Mouse (Mus musculus) right cerebral cortex, adult 18-20 months (tissue): Measurements from ENCODE around the gene Podxl2.

ENCODE experiments used
- DNase-seq: peaks from one replicate; pipeline ENCODE4 v3.0.0; 2022; ENCODE audit warnings: mixed read lengths

Gene Podxl2

DNA sequence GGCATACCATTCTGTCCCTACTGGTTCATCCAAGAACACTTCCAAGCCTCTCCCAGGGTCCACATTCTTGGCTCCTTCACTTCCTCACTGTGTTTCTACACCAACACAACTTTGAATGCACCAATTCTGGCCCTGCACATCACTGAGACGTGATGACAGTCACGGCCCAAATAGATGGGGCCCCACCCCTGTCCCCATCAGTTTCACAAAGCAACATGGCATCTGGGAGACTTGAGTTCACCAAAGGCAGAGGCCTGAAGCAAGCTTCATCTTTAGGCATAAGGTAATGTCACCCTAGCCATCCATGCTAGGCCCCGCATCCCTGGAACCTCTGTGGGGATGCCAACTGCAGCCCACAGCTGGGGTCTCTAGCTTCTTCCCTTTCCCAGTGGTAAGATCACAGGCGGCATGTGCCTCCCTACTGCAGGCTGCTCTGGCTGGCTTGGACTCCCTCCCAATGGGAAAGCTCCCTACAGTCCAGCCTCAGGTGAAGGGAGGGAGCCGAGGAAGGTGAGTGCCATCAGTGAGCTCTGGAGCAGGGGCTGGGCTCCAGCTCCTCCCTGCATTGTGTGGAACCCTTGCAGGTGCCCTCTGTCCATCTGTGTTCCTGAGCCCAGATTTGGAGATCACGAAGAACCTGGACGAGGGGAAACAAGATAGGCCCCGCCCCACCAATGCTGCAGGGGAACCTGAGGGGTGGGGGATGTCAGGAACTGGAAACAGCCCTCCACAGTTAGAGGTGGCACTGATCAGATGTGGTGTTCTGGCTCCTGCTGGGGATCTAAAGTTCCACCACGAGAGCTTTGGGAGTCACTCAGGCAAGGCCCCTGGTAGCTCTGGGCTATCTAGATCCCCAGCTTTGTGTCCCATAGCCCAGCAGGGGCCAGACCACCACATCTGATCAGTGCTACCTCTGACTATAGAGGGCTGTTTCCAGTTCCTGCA, 30.8 kb downstream of the Podxl2 start:
- DNase-seq, result no peak

DNA sequence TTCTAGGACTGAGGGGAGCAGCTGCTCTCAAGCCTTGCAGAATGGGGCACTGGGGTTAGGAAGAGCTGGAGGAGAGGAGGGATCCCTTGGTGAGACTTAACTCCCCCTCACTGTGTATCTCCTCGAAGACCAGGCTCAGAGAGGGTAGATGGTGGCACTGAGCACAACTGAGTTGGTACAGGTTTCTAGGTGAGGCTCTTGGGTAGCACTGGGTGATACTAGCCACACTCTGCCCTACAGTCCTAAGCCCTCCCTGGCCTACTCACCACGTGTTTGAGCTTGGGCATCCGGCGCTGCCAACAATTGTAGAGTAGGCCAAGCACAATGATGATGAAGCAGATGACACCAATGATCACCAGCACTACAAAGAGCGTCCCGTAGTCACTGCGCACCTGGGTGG, 31.6 kb downstream of the Podxl2 start:
- DNase-seq, result no peak

DNA sequence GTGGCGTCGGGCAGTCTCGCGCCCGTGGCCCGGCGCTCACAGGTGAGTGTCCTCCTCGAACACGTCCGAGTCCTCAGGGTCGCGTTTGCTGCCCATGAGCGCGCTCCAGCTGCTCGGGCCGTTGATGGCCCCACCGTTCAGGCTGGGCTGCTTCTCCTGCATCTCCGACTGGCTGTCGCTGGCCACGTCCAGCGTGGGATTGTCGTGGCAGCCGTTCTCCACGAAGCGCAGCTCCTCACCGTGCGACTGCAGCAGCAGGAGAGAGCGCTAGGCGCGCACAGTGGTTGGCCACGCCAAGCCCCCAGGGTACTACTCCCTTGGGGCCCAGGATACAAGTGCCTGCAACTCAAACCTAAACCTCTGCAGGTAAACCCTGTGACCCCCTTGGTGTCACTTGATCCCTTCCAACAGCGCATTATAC, 32.1 kb downstream of the Podxl2 start:
- peak; percentile 57 for DNase-seq

DNA sequence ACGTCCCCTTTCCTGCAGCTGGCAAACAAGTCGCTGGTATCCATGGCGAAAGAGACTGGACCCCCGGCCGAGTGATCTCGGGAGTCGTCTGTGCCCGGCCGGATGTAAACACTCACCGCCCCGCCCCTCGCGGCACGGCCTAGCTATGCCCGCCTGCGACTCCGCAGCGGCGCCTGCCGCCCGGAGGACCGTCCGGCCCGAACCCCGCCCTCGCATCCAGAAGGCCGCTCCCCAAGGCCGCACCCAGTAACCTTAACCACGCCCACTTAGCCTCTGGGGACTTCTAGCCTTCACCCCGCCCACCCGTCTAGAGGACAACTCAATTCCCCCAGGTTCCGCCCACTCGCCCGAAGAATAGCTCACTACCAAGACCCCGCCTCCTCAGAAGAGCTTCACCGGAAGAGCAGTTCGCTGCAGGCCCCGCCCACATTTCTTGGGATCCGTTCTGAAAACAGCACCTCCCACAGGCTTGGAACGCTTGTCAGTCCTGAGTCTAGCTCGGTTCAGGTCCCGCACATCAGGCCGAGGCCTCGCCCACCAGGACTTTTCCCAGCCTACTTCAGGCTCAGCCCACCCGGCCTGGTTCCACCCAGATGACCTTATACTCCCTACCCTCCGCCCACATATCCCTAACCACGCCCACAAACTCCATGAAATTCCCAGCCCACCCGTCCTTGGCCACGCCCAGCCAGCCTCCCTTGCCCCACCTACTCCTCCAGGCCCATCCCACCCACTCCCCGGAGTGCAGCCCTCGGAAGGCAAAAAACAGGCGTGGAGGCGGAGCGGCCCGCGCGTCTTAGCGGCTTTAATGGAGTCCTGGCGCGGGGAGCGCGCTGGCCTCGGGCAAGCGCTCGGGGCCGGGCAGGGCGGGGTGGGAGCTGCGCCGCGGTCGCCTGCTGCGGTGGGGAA, 32.8 kb downstream of the Podxl2 start, which contains the start of gene Abtb1:
Gene Abtb1, minus strand, starts transcription at position 204 of the 909 bp plus-strand sequence.
- DNase-seq, result peak; percentile 99

DNA sequence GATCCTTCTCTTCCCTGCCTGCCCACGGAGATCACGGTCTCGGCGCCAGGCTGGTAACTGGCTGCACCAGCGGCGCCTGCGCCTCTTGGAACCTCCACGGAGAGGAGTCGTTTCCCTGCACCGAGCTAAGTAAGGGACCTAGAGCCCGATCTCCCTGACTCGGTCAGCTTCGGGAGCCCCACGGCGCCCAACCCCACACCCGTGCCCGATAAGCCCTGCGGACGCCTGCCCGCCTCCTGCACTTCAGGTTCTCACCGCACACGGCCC, 33.4 kb downstream of the Podxl2 start:
- DNase-seq, result no peak

DNA sequence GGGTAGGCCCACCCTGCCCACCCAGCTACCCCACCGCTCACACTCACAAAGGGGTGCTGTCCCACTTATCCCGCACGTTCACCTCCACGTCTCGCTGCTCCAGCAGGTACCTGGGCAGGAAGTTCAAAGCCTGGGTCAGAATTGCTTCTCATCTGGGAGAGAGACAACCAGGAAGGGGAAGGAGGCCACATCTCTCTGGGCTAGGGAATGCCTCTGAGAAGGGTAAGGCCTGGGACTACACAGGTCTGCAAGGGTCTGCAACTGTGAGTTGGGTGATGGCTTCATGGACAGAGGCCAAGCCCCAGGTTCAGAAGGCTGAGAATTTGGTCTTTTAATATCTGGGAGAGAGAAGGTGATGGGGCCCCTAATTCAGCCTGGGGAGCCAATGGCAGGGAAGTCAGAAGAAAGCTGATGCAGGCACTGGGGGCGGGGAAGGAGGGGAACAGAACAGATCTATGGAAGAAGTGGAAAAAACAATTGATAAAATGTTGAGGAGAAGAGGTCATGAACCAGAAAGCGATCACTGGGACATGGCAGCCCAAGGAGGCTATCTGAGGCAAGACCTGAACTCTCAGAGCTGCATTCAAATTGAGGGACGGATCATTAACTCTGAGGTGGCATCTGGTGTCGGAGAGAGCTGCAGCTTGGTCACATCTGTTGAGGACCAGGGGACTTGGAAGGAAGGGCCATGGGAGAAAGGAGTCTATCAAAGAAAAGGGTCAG, 33.9 kb downstream of the Podxl2 start:
- no peak for DNase-seq

DNA sequence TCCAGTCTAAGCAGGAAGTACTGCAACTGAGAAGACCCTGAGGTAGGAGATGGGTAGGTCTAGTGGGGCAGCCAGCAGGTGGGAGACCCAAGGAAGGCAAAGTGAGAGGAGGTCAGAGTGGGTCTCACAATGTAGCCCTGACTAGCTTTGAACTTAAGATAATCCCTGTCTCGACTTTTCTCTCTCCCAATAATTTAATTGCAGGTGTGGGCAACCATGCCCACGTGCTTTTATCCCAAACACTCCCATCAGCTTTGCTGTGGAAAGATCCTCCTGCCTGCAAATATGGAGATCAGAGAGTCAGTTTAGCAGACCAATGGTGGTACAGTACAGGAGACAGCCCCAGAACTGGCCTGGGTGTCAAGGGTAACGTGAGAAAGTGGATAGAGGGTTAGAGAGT, 34.6 kb downstream of the Podxl2 start:
- DNase-seq, result no peak

DNA sequence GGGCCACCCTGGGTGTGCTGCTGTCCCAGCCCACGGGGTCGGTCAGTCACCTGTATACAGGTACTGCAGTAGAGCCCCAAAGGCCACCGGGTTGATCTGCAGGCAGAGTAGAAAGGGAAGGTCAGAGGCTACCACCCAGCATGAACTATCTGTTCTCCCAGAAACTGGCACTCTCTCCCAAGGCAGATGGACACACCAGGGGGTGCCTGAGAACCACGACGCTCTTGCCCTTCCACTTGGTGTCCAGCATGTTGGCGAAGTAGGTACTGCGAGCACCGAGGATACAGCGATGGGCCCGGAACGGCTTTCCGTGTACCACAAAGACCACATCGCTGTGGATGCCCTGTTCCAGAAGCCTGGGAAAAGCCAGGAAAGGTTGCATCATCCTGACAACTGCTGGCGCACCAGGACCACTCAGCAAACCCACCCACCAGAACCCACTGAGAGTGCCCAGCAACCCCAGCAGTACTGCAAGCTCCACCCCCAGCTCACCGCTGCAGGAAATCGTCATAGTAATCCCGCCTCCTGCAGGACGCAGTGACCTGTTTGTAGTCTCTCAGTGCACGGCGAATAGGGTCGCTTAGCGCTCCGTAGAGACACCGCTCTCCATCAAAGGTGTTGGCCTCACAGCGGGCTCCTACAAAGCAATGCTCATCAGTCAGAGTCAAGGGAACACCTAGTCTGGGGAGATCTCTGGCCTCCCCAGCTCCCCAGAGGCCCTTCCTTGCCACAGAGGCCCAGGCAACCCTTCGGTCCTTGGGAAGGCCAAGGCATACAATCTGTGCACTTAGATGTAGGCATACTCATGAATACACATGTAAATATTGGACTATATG, 35.5 kb downstream of the Podxl2 start:
- no peak for DNase-seq

DNA sequence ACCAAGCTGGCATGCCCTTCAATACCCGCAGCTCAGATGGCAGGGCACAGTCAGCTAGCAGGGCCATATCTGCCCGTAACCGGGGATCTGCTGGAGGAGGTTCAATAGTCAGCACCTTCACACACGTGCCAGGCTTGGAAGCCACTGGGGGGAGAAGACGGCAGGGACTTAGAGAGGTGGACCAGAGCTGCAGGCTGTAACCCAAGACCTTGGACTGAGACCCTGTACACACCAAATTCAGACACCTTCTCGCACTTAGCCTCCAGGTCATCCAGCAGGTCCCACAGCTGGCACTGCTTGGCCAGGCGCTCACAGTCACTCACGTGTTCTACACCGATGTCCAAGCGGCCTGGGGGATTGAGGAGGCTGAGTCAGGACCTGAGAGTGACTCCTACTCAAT, 36.2 kb downstream of the Podxl2 start:
- no peak for DNase-seq

DNA sequence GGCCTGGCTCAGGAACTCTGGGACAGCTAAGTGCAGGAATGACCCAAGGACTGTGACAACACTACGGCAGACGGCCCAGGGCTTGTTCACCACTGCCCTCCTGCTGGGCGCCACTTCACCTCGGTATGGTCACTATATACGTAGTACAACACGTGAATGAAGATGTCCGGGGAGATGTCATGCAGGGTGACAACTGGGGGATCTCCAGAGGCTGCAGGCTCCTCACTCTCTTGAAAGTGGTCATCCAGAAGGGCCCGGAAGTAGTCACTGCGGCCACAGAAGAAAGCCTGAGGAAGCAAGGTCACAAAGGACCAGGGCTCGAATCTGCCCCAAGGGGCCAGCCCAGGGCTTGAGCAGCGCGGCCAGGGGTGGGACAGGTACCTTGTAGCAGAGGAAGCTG, 36.8 kb downstream of the Podxl2 start:
- no peak for DNase-seq

DNA sequence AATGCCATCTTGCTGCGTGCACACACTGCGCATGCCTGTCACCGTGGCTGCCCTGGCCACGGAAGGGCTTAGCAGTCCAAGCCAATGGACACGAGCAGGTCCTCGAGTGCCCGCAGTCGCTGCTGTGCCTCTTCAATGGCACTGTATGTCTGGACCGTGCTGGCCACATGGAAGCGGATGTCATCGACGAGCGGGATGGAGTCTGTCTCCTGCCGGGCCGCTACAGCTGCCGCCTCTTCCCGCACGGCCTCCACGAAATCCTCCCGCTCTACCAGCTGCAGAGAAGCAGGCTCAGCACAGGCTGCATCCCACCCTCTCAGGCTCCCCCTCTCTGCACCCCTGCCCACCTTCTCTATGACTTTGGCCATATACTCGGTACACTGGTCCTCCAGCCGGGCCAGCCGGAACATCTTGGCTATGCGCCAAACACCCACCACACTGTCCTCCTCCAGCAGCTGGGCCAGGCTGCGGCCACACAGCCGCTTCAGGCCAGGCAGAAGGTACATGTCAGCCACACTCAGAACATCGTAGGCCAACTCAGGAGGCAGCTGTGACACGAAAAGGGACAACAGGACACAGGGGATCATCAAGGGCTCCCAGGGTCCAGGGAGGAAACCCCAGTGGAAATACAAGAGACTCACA, 38.5 kb downstream of the Podxl2 start:
- no peak for DNase-seq

DNA sequence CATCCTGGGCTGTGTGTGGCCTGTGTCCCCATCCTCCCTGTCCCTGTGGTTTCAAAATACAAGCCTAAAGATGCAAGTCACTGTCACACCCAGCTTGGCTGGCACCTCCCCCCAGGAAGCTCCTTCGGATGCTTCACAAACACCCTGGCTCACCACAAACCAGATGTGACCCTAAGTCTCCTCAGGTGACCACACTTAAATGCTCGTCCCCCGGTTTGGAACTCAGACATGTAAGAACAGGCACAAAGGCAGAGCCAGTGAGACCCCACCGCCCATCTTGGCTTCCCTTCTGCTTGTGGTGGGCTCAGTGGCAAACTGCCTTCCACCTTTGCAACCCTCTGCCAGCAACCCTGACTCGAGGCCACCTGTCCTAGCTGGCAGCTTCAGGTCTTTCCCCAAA, 39.8 kb downstream of the Podxl2 start:
- no peak for DNase-seq

DNA sequence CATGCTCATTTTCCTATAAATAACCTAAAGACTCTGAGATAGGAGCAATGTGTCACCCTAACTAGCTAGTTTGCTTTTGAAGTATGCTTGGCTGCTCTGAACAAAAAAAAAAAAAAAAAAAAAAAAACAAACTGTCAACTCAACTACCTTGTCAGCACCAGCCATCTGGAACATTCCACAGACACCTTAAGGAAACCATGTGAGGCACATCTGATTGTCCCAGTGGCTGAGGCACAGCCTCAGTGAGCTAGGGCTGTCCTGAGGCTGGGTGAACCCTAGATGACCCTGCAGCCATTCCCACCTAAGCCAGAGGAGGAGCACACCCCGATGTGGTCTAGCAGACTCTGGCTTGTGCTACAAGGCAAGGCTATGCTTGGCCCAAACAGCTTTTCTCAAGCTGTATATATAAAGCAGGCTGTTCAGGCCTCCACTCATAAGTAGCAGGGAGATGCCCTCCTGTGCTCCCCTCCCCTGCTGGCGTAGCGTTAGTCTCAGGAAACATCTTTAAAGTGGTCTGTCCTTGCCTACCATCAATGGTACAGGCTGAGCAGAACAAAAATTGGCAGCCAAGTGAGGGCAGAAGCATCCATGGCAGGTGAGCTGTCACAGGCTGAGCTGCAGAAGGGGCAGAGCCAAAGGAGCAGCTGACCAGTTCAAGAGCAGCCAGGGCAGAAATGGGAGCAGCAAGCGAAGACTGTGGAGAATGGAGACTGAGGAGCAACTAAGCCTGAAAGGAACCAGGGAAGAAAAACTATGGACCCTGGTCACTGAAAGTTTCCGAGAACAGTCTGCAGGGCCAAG, 41.3 kb downstream of the Podxl2 start:
- DNase-seq, result no peak

DNA sequence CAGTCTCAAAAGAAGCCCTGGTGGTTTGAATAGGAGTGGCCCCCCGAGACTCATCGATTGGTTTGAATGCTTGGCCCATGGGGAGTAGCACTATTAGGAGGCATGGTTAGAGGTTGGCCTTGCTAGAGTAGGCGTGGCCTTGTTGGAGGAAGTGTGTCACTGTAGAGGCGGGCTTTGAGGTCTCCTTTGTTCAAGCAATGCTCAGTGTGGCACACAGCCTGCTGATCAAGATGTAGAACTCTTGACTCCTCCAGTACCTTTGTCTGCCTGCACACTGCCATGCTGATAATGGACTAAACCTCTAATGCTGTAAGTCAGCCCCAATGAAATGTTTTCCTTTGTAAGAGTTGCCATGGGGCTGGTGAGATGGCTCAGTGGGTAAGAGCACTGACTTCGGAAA, 42.2 kb downstream of the Podxl2 start:
- DNase-seq, result no peak

DNA sequence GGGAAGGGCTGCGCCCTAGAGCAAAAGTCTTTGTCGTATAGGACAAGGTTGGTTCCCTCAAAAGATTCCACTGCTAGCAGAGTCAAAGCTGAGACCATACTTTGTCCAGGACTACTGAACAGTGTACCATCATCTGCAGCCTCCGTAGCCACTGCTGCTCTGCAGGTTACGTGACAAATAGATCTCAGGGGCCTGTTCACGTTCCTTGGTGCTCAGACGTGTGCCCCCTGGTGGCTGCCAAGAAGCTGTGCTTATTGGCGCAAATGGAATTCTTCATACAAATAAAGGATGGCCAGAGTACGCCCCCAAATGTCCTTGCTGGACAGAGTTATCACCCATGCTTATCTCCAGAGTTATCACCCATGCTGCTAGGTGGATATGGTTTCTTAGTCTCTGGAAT, 43.4 kb downstream of the Podxl2 start:
- DNase-seq, result peak; percentile 64

DNA sequence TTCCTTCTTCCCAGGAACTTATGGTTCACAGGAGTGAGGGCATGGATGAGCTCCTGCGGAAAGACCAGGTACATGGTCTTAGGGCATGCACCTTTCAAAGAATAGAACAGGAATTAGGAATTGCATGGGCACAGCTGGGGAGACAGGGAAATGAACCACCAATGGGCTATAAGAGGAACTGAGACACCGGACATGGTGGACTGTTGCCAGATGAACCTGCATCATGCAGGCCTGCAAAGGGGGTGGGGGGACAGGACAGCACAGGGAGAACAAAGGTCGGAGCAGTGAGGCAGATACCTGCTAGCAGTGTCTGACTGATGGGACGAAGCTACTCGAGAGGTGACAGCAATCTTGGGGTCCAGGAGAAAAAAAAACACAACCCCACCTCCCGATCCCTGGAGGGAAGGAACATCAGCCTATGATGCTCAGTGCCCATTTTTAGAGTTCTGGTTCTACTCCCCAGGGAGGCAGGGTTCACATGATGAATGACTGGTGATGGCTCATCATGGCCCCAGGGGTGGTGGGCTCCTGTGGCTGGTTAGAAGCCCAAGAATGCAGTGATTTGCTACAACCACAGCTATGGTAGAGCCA, 44.6 kb downstream of the Podxl2 start:
- DNase-seq, result no peak

DNA sequence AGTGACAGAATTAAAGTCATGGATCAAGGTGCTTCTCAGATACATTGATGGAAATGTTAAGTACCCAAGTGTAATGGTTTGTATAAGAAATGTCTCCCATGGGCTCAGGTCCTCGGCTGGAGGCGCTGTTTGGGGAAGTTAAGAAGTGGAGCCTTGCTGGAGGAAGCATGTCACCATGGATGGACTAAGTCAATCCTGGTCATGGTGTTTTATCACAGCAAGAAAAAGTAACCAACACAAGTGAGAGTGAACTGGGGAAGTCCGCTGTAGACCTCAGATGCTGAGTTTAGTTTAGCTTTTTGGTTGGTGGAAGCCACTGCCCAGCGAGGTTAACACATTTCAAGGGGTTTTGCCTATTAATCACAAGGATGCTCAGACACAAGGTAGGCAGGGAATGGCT, 45.3 kb downstream of the Podxl2 start:
- DNase-seq, result no peak

DNA sequence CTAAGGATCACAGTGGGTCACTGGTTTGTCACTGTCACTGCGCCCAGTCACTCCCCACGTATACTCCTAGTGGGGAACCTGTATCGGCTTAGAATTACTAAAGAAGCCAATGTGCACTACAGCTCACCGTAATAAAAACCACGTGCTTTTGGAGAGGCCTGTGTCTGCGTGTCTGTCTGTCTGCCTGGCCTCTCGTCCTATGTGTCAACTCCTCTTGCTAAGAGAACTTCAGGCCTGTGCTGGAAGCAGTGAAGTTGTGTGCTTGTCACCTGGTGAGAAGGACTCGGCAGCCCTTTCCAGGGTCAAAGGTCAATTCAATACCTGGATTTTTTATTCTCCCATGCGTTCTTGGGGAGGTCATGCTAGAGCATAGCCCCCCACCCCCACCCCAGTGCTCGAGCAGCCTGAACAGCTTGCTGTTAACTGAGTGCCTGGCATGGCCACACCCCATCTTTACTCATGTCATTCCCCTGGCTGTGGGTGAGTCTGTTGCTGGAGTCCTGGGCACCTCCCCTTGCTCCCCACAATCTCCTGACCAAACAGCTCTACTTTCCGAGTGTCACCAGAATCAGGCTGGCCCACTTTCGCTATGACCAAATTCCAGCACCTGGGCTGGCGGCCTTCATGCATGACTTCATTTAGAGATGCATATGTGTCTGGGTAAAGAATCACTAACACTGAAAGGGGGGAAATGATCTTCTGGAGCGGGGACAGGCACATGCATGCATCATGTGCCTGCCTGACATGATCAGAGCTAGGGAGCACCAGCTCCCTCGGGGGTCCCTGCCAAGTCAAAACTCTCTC, 46.4 kb downstream of the Podxl2 start:
- no peak for DNase-seq

DNA sequence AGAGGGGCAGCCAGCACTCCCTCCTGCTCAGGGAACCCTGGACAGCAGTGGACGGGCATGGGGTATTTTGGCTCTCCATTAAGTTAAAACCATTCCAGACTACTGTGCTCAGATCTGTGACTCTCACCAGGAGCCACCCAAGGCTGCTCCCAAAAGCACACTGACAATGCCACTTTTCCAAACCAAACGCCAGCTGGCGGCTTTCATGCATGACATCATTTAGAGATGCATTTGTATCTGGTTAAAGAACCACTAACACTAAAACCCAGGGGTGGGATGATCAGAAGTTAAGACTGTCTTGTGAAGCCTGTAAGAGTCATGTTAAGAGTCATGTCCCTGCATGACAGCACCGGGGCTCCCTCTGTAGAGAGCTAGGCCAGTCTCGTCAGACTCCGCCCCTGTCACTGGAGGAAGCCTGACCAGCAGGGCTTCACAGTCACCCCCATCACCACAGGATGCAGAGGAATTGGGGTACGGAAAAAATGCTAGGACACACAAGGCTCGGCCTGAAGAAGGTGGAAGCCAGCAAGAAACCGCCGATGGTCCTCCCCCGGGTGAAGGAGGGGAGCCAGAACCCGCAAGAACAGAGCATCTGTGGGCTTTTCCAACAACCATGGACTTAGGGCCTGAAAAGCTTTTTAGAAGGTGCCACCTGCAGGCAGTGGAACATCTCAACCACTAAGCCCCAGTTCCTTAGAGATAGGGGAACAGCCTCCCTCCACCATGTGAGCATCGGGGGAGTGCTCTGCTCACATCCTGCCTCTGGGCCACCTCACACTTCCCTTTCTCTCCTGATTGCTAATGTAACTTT, 47.2 kb downstream of the Podxl2 start:
- peak; percentile 55 for DNase-seq
